Mouse (Mus musculus) thymus, postnatal 25 days (tissue): ENCODE results near the gene Tmem204.

Source experiments
- DNase-seq: peaks from one replicate; pipeline ENCODE4 v3.0.0; 2022

The Tmem204 gene

GRCm38 (mm10) chr17:25013606-25014501, 69.5 kb downstream of the Tmem204 start:
- peak; percentile 38 for DNase-seq
